Mouse (Mus musculus) testis, adult 2 months (tissue): Measurements from ENCODE around the gene Foxk1. TPM values are rescaled to one million over a fixed set of nuclear protein-coding genes. Genes with fewer than 3 reads are reported as not detected.

Experiments
- H3K27ac ChIP-seq: fragments of 200-500 bp; 2 replicates; pipeline ENCODE4 v1.5.1; 2012; ENCODE audit warnings: low read depth, low read length; ENCODE audit not compliant: control insufficient read depth, insufficient read depth
- H3K27me3 ChIP-seq: fragments of 200-500 bp; 2 replicates; pipeline ENCODE4 v1.6.1; 2012; ENCODE audit warnings: mild to moderate bottlenecking, low read length, moderate library complexity; ENCODE audit not compliant: control insufficient read depth, insufficient read depth
- H3K36me3 ChIP-seq: fragments of 200-500 bp; 2 replicates; pipeline ENCODE4 v1.6.1; 2012; ENCODE audit warnings: mild to moderate bottlenecking, low read length; ENCODE audit not compliant: control insufficient read depth, insufficient read depth
- H3K4me1 ChIP-seq: fragments of 200-500 bp; 2 replicates; pipeline ENCODE4 v1.6.1; 2012; ENCODE audit warnings: low read length; ENCODE audit not compliant: control insufficient read depth, insufficient read depth
- H3K4me3 ChIP-seq: fragments of 200-500 bp; 2 replicates; pipeline ENCODE4 v1.5.1; 2012; ENCODE audit warnings: low read depth, mild to moderate bottlenecking, low read length, moderate library complexity, mixed read lengths; ENCODE audit not compliant: control insufficient read depth
- CTCF ChIP-seq: fragments of 200-500 bp; IDR thresholded peaks from 2 replicates; pipeline ENCODE4 v1.5.1; 2012; ENCODE audit warnings: low read depth, mild to moderate bottlenecking, inconsistent platforms, low read length, moderate library complexity; ENCODE audit not compliant: control insufficient read depth, insufficient read depth, insufficient replicate concordance
- POLR2A ChIP-seq: fragments of 200-500 bp; IDR thresholded peaks from 2 replicates; pipeline ENCODE4 v1.6.1; 2012; ENCODE audit warnings: low read depth, mild to moderate bottlenecking, inconsistent platforms, low read length, moderate library complexity; ENCODE audit not compliant: control insufficient read depth
- polyA plus RNA-seq: library from polyadenylated mRNA; depleted of rRNA; stranded (reverse); fragments of >200 nt; gene quantifications from 2 replicates; pipeline ENCODE4 v1.2.3, GENCODE M21; 2012

Foxk1 gene
- polyA plus RNA-seq, 1 experiment = 16.8 TPM

DNA sequence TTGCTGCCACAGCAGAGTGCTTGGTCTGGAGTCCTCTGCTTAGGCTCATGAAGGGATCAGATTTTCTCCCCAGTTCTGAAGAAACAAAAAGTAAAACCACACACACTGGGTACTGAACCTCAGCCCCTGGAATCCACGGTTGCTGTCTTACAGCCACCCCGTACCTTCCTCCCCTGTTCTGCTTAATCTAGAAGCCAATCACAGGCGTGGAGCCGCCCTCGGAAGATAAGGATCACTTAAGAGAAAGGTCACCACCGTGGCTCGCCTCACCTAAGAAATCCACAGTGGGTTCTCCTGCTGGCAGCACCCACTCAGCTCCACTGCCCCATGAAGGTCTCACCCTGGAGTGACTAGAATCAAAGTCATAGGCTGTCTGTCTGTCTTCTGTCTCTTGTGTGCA, 5.1 kb downstream of the Foxk1 start:
- TF ChIP-seq CTCF (no peak), POLR2A (no peak)
- peaks cover 8% of the 10 kb centered on the region for H3K4me1 ChIP-seq
- no peaks in the 10 kb centered on the region for H3K36me3 ChIP-seq
- H3K4me3 ChIP-seq = no peak overlapping the region
- no peaks in the 10 kb centered on the region for H3K27me3 ChIP-seq
- H3K27ac ChIP-seq = no peak overlapping the region

DNA sequence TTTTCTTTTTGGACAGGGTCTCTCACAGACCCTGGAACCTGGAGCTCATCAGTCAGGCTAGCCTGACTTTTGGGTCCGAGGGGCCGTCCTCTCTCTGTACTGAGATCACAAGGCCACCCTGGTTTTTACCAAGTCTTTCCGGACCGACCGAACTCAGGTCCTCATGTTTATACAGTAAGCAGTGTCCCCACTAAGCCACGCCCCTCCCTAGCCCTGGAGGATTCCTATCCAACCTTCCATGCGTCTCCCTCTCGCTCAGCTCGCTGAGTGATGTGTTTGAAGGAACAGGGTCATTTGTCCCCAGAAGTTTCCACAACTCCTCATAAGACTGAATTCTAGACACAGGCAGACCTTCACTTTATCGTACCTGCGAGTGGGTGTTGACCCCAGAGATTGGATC, 5.6 kb downstream of the Foxk1 start:
- TF ChIP-seq POLR2A = no peak
- TF ChIP-seq CTCF = no peak
- H3K27me3 ChIP-seq = no peaks in the 10 kb centered on the region
- H3K27ac ChIP-seq = no peak overlapping the region
- peaks cover 8% of the 10 kb centered on the region; the same call in 1 of the 2 replicates for H3K4me1 ChIP-seq
- H3K36me3 ChIP-seq = no peaks in the 10 kb centered on the region
- H3K4me3 ChIP-seq = no peak overlapping the region

DNA sequence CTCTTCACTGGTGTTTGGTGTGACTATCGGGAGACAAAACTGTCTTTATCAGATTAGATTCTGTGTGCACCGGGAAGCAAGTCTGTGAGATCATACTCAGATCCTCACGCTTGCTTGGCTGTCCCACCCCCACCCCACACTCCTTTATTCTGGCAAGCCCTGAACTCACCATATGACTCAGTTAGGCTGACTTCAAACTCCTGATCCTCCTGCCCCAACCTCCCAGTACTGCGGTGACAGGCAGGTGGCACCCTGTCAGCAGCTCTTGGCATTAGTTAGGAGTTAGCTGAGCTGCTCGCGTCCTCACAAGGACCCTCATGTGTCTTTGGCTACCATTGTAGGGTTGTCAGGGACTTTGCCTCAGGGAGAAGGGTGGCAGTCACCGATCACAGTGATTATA, 6.1 kb downstream of the Foxk1 start:
- H3K4me3 ChIP-seq = no peak overlapping the region
- no peak overlapping the region for H3K27ac ChIP-seq
- no peaks in the 10 kb centered on the region for H3K27me3 ChIP-seq
- TF ChIP-seq CTCF (no peak), POLR2A (no peak)
- H3K4me1 ChIP-seq = peaks cover 5% of the 10 kb centered on the region; the same call in 1 of the 2 replicates
- H3K36me3 ChIP-seq = no peaks in the 10 kb centered on the region

DNA sequence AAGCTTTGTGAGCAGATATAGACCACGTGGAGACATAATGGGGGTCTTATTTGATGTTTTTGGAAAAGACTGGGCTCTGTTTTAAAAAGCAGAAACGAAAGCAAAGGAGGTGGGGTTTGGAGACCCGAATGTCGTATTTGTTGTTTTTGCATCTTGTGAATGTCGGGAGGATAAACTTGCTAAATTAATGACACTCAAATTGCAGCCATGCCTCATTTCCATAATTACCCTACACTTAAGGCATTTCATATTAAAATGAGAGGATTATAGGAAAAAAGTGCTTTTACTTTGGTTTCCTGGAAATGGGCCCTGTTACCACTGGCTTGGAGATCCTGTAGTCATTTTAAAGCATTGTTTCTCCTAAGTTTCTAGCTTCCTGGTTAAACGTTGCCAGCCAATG, 7.9 kb downstream of the Foxk1 start:
- H3K36me3 ChIP-seq = no peaks in the 10 kb centered on the region
- H3K4me1 ChIP-seq = no peaks in the 10 kb centered on the region; the same call in none of the 2 replicates
- H3K4me3 ChIP-seq = no peak overlapping the region
- no peaks in the 10 kb centered on the region for H3K27me3 ChIP-seq
- H3K27ac ChIP-seq = no peak overlapping the region
- TF ChIP-seq POLR2A (no peak), CTCF (no peak)

DNA sequence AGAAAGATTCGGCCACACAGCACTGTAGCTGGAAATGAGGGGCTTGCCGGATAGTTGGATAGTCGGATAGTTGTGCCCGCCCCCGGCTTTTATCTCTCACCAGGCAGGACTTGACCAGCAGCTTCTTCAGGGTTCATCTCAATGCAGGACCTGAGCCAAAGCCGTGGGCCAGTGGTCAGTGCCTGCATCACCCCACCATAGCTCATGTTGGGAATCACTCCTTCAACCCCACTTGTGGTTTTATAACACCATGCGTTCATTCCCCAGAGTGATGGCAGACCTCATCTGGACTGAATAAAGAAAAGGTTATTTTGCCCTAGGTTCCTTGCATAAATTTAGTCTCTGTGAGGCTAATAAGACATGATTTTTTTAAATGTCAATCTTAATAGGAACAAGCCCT, 9.1 kb downstream of the Foxk1 start:
- H3K4me1 ChIP-seq = peaks cover 5% of the 10 kb centered on the region
- no peaks in the 10 kb centered on the region for H3K27me3 ChIP-seq
- H3K36me3 ChIP-seq = no peaks in the 10 kb centered on the region
- H3K4me3 ChIP-seq = no peak overlapping the region
- TF ChIP-seq POLR2A = no peak
- no peak for TF ChIP-seq CTCF
- H3K27ac ChIP-seq = no peak overlapping the region

DNA sequence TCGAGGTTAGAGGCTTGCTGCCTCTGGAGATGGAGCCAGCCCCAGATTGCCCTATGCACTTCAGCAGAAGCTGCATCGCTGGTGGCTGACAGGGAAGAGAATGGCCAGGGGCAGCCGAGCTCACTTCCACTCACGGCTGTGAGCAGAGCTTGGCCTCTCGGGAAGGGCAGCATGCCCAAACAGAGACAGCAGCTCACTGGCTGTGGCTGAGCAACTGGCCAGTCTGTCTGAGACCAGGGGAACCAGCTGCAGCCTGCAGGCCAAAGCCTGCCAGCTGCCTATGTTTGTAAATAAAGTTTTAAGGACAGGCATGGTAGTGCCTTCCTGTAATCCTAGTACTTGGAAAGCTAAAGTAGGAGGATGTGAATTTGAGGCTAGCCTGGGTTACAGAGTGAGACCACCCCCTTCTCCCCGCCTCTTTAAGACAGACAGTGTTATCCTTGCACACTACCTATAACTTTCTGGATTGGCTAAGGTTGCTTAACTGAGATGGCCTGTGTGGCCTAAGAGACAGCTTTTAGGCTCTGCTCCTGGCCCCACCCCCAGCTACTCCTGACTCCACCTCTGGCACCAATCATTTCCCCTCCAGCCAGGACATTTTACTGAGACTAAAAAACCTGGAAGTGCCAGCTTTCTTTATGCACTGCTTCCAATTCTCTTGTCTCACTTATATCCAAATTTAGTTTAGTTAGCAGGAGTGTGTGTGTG, 11.5 kb downstream of the Foxk1 start:
- Histone ChIP-seq H3K27me3 (no peaks in the 10 kb centered on the region), H3K27ac (no peak overlapping the region), H3K36me3 (no peaks in the 10 kb centered on the region), H3K4me1 (peaks cover 5% of the 10 kb centered on the region), H3K4me3 (no peak overlapping the region)
- no peak for TF ChIP-seq CTCF
- no peak for TF ChIP-seq POLR2A

DNA sequence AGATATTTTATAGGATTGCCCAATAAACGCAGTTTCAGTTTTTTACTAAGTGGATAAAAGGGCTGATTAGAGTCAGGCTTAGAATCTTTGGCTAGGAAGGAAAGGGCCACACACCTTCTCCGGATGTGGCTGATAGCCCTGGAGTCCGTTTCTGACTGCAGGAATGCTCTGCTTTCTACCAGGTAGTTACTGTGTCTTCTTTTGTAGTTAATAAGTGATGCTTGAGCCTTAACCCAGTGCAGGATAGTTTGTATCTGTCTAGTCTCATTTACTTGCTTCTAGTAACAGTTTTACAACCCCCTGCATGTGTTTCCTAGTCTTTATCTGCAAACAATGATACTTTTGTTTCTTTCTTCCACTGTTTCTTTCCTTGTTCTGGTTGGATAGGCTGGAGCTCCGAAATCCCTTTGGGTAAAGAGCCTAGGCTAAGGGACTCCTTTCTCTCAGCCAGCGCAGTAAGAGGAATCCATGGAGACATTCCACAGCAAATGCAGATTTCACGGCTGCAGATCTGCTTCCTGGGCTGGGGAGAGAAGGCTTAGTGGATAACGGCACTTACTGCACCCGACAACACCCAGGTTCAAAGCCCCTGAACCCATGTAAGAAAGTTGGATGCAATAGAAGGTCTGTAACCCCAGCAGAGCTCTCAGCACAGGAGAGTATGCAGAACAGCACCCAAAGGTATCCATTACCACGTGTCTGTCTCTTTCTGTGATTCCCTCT, 12.6 kb downstream of the Foxk1 start:
- no peaks in the 10 kb centered on the region for H3K36me3 ChIP-seq
- no peaks in the 10 kb centered on the region for H3K27me3 ChIP-seq
- H3K4me1 ChIP-seq = peaks cover 5% of the 10 kb centered on the region
- no peak overlapping the region for H3K4me3 ChIP-seq
- TF ChIP-seq POLR2A (no peak), CTCF (no peak)
- H3K27ac ChIP-seq = no peak overlapping the region
